Mouse (Mus musculus) lung, adult 2 months (tissue): ENCODE measurements at regions not wholly inside any gene's neighbourhood (a gene's known extent, or its start where the extent isn't known, plus 50 kb on each side); places are given as distances from the start of the nearest gene placed in this dataset.

Source experiments
- CTCF ChIP-seq: fragments of 200-500 bp; IDR thresholded peaks from 2 replicates; pipeline ENCODE4 v1.5.1; 2011; ENCODE audit warnings: mild to moderate bottlenecking, low read length, control low read depth; ENCODE audit not compliant: insufficient read depth
- POLR2A ChIP-seq: fragments of 200-500 bp; IDR thresholded peaks from 2 replicates; pipeline ENCODE4 v1.6.1; 2011; ENCODE audit warnings: low read depth, mild to moderate bottlenecking, control low read depth, low read length, borderline replicate concordance; ENCODE audit errors: extremely low read depth

DNA sequence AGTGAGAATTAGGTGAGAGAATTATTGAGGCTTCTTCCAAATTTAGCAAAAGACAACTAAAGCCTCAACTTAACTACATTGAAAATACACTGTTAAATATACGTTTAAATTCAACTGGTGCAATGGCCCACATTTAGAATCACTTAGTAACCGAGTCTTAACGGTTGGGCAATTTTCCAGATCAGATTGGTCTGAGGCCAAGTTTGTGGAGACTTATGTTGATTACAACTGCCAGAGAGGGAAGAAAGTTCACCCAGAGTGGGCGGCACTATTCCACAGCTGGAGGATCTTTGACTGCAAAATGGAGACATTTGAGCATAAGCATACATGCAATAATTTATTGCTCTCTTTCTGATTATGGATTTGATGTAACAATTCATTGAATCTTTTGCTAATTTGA is 146.5 kb upstream of the Tprg start:
- no peak for TF ChIP-seq POLR2A
- no peak for TF ChIP-seq CTCF
